Mouse (Mus musculus) heart, postnatal 0 days (tissue): ENCODE data around the gene E130309D02Rik. TPM values are rescaled to one million over a fixed set of nuclear protein-coding genes. Genes with fewer than 3 reads are reported as not detected.

Experiments
- ATAC-seq: fragments of 200-750 bp; cut with Nextera tagmentation; 2 replicates; pipeline ENCODE4 v1.8.0; 2017; ENCODE audit warnings: low read depth, moderate number of reproducible peaks, moderate library complexity; ENCODE audit not compliant: insufficient read depth
- DNase-seq: peaks from one replicate; pipeline ENCODE4 v3.0.0-alpha.2; 2016; ENCODE audit warnings: low spot score
- H3K27ac ChIP-seq: fragments of 300-500 bp; sonication (generic); 2 replicates; pipeline ENCODE4 v1.5.1; 2014; ENCODE audit warnings: low read depth, mild to moderate bottlenecking
- H3K27me3 ChIP-seq: fragments of 300-500 bp; sonication (generic); 2 replicates; pipeline ENCODE4 v1.6.1; 2014; ENCODE audit warnings: low read length, mixed read lengths; ENCODE audit not compliant: control insufficient read depth, insufficient read depth
- H3K36me3 ChIP-seq: fragments of 300-500 bp; sonication (generic); replicated peaks from 2 replicates; pipeline ENCODE4 v1.6.1; 2014; ENCODE audit warnings: low read length, mixed read lengths; ENCODE audit not compliant: control insufficient read depth, insufficient read depth
- H3K4me1 ChIP-seq: fragments of 300-500 bp; sonication (generic); 2 replicates; pipeline ENCODE4 v1.6.1; 2014; ENCODE audit warnings: antibody characterized with exemption; ENCODE audit not compliant: control insufficient read depth, insufficient read depth
- H3K4me2 ChIP-seq: fragments of 300-500 bp; sonication (generic); 2 replicates; pipeline ENCODE4 v1.6.1; 2014; ENCODE audit warnings: low read depth, mild to moderate bottlenecking, low read length, moderate library complexity
- H3K4me3 ChIP-seq: fragments of 300-500 bp; sonication (generic); 2 replicates; pipeline ENCODE4 v1.5.1; 2014; ENCODE audit warnings: low read depth, low read length
- H3K9ac ChIP-seq: fragments of 300-500 bp; sonication (generic); replicated peaks from 2 replicates; pipeline ENCODE4 v1.6.1; 2014; ENCODE audit warnings: low read depth, low read length, mixed read lengths
- H3K9me3 ChIP-seq: fragments of 300-500 bp; sonication (generic); replicated peaks from 2 replicates; pipeline ENCODE4 v1.6.1; 2016; ENCODE audit warnings: low read length; ENCODE audit not compliant: control insufficient read depth
- CTCF ChIP-seq: IDR thresholded peaks from 2 replicates; pipeline ENCODE4 v1.5.1; 2016; ENCODE audit warnings: antibody characterized with exemption, control low read depth, low read depth
- EP300 ChIP-seq: IDR thresholded peaks from 2 replicates; pipeline ENCODE4 v1.6.1; 2016; ENCODE audit warnings: antibody characterized with exemption, low read depth
- WGBS: fragments of 180-500 bp; shearing (Covaris S2); extraction: QIAGEN DNeasy Blood & Tissue Kit; methylation state at CpG from one replicate; pipeline ENCODE4 v1.1.7; 2014; 5-methylcytosine and 5-hydroxymethylcytosine counted together
- polyA plus RNA-seq: library from polyadenylated mRNA; unstranded; fragments of >200 nt; fragmentation: Nextera tagmentation; extraction: Ambion mirVana; gene quantifications from 2 replicates; pipeline ENCODE4 v1.2.1, GENCODE M21; 2015
- total RNA-seq: library from RNA; depleted of rRNA; stranded (reverse); fragments of >200 nt; gene quantifications from 2 replicates; pipeline ENCODE4 v1.2.3, GENCODE M21; 2014; ENCODE audit warnings: low replicate concordance

The E130309D02Rik gene
- total and polyA plus RNA-seq, 2 experiments from 2014 or later, result 15.4 to 34.3 TPM

GRCm38 (mm10) chr5:143317288-143317610, 2.1 kb upstream of the E130309D02Rik start:
- Histone ChIP-seq H3K9me3 (no peaks in the 10 kb centered on the region), H3K27me3 (no peaks in the 10 kb centered on the region), H3K9ac (no peak overlapping the region), H3K4me1 (peaks cover 10% of the 10 kb centered on the region), H3K27ac (no peak overlapping the region), H3K4me3 (no peak overlapping the region), H3K36me3 (peaks cover 61% of the 10 kb centered on the region), H3K4me2 (no peak overlapping the region)
- no peak for ATAC-seq
- TF ChIP-seq EP300 (no peak), CTCF (no peak)
- DNase-seq, result no peak
- 77% methylated on average over 8 of the region's 8 CpGs for WGBS

- Histone ChIP-seq H3K36me3 (peaks cover 57% of the 10 kb centered on the region), H3K9ac (no peak overlapping the region), H3K9me3 (no peaks in the 10 kb centered on the region), H3K27ac (no peak overlapping the region), H3K4me2 (no peak overlapping the region), H3K27me3 (no peaks in the 10 kb centered on the region), H3K4me1 (peaks cover 10% of the 10 kb centered on the region), H3K4me3 (no peak overlapping the region)
- no peak for DNase-seq
- TF ChIP-seq EP300 (no peak), CTCF (no peak)
- no peak for ATAC-seq
- WGBS, result 88% methylated on average over 5 of the region's 5 CpGs
Measured at GRCm38 (mm10) chr5:143316605-143317287, 1.6 kb upstream of the E130309D02Rik start.

GRCm38 (mm10) chr5:143315514-143315888, 341 bp upstream of the E130309D02Rik start:
- WGBS, result 18% methylated on average over 8 of the region's 8 CpGs

GRCm38 (mm10) chr5:143314183-143314729, 904 bp downstream of the E130309D02Rik start:
- H3K4me2 ChIP-seq, result peak overlapping the region; percentile 93
- ATAC-seq (no peak), DNase-seq (peak; percentile 18)
- no peaks in the 10 kb centered on the region for H3K27me3 ChIP-seq
- peaks cover 56% of the 10 kb centered on the region for H3K36me3 ChIP-seq
- peaks cover 10% of the 10 kb centered on the region for H3K4me1 ChIP-seq
- no peak for TF ChIP-seq EP300
- no peak for TF ChIP-seq CTCF
- peak overlapping the region; percentile 83 for H3K4me3 ChIP-seq
- no peaks in the 10 kb centered on the region for H3K9me3 ChIP-seq
- H3K27ac ChIP-seq, result peak overlapping the region; percentile 89
- peak overlapping the region; percentile 81 for H3K9ac ChIP-seq
- WGBS, result 3% methylated on average over 16 of the region's 16 CpGs

More at GRCm38 (mm10) chr5:143315514-143315888, 341 bp upstream of the E130309D02Rik start:
- H3K9me3 ChIP-seq, result no peaks in the 10 kb centered on the region
- H3K27me3 ChIP-seq, result no peaks in the 10 kb centered on the region
- no peak for TF ChIP-seq CTCF
- no peak for TF ChIP-seq EP300
- H3K4me3 ChIP-seq, result peak overlapping the region; percentile 83
- peaks cover 10% of the 10 kb centered on the region for H3K4me1 ChIP-seq
- no peak overlapping the region for H3K27ac ChIP-seq
- no peak overlapping the region for H3K9ac ChIP-seq
- ATAC-seq (0 out of 2 replicates have a peak, but pooled peaks have one; percentile 5), DNase-seq (no peak)
- peaks cover 56% of the 10 kb centered on the region for H3K36me3 ChIP-seq
- H3K4me2 ChIP-seq, result peak overlapping the region; percentile 93

GRCm38 (mm10) chr5:143311886-143312285, 3.3 kb downstream of the E130309D02Rik start:
- H3K4me1 ChIP-seq, result peaks cover 10% of the 10 kb centered on the region
- H3K9me3 ChIP-seq, result no peaks in the 10 kb centered on the region
- no peak for DNase-seq
- H3K4me3 ChIP-seq, result no peak overlapping the region
- H3K27me3 ChIP-seq, result no peaks in the 10 kb centered on the region
- peaks cover 58% of the 10 kb centered on the region for H3K36me3 ChIP-seq
- no peak overlapping the region for H3K9ac ChIP-seq
- peak; percentile 83 for TF ChIP-seq CTCF
- no peak for TF ChIP-seq EP300
- ATAC-seq, result no peak
- 61% methylated on average over 8 of the region's 8 CpGs for whole genome bisulfite sequencing
- no peak overlapping the region for H3K27ac ChIP-seq
- H3K4me2 ChIP-seq, result no peak overlapping the region

- Histone ChIP-seq H3K4me1 (peaks cover 10% of the 10 kb centered on the region), H3K9ac (no peak overlapping the region), H3K27ac (no peak overlapping the region), H3K4me3 (no peak overlapping the region), H3K27me3 (no peaks in the 10 kb centered on the region), H3K9me3 (no peaks in the 10 kb centered on the region), H3K36me3 (peaks cover 66% of the 10 kb centered on the region), H3K4me2 (no peak overlapping the region)
- 93% methylated on average over 7 of the region's 7 CpGs for WGBS
- TF ChIP-seq CTCF (no peak), EP300 (no peak)
- ATAC-seq (no peak), DNase-seq (no peak)
Measured at GRCm38 (mm10) chr5:143309916-143310315, 5.2 kb downstream of the E130309D02Rik start.
